Mouse (Mus musculus) MEL (cell line): ENCODE results near the gene Magi2. TPM values are rescaled to one million over a fixed set of nuclear protein-coding genes. Genes with fewer than 3 reads are reported as not detected.

Source experiments
- DNase-seq: peaks from one replicate; pipeline ENCODE4 v3.0.0; 2011; ENCODE audit warnings: low read depth, low spot score
- H3K27ac ChIP-seq: 2 replicates; pipeline ENCODE4 v1.5.1; 2012; ENCODE audit warnings: low read depth, mild to moderate bottlenecking, control low read depth, low read length, moderate library complexity; ENCODE audit not compliant: control insufficient read depth
- H3K27me3 ChIP-seq, 2 experiments: fragments of 150-350 bp in 1 of 2; sonication (generic) in 1 of 2; 2 replicates each; pipeline ENCODE4 v1.6.1; 2012; ENCODE audit warnings: low read length in 2 of 2, mild to moderate bottlenecking in 2 of 2, improper control_type of control experiment in 1 of 2, moderate library complexity in 1 of 2; ENCODE audit not compliant: insufficient read depth in 2 of 2, control insufficient read depth in 1 of 2
- H3K36me3 ChIP-seq, 2 experiments: 2 replicates each; pipeline ENCODE4 v1.6.1; 2012 to 2014; ENCODE audit warnings: low read length in 2 of 2, improper control_type of control experiment in 1 of 2, inconsistent platforms in 1 of 2, mild to moderate bottlenecking in 1 of 2; ENCODE audit not compliant: insufficient read depth in 2 of 2, control insufficient read depth in 1 of 2
- H3K4me1 ChIP-seq, 2 experiments: fragments of 150-350 bp in 1 of 2; sonication (generic) in 1 of 2; 2 replicates each; pipeline ENCODE4 v1.6.1; 2012; ENCODE audit warnings: low read length in 2 of 2, improper control_type of control experiment in 1 of 2, mild to moderate bottlenecking in 1 of 2; ENCODE audit not compliant: insufficient read depth in 2 of 2, control insufficient read depth in 1 of 2
- H3K4me3 ChIP-seq, 2 experiments: fragments of 150-350 bp in 1 of 2; sonication (generic) in 1 of 2; 2 replicates each; pipeline ENCODE4 v1.5.1; 2012; ENCODE audit warnings: low read depth in 2 of 2, low read length in 2 of 2, mild to moderate bottlenecking in 2 of 2, moderate library complexity in 2 of 2, control low read depth in 1 of 2, improper control_type of control experiment in 1 of 2; ENCODE audit not compliant: control insufficient read depth in 1 of 2, insufficient read depth in 1 of 2
- H3K79me2 ChIP-seq: 2 replicates; pipeline ENCODE4 v1.6.1; 2012; ENCODE audit warnings: mild to moderate bottlenecking, low read length, moderate library complexity; ENCODE audit not compliant: control insufficient read depth, poor library complexity, insufficient read depth
- H3K9ac ChIP-seq: 2 replicates; pipeline ENCODE4 v1.6.1; 2012; ENCODE audit warnings: low read depth, mild to moderate bottlenecking, control low read depth, low read length, moderate library complexity; ENCODE audit not compliant: control insufficient read depth, poor library complexity, severe bottlenecking
- H3K9me3 ChIP-seq: fragments of 150-350 bp; sonication (generic); replicated peaks from 2 replicates; pipeline ENCODE4 v1.6.1; 2012; ENCODE audit warnings: mild to moderate bottlenecking, low read length, improper control_type of control experiment, moderate library complexity; ENCODE audit not compliant: insufficient read depth
- BHLHE40 ChIP-seq: IDR thresholded peaks from 2 replicates; pipeline ENCODE4 v1.6.1; 2012; ENCODE audit warnings: low read depth, mild to moderate bottlenecking, inconsistent platforms, low read length, improper control_type of control experiment, borderline replicate concordance
- CTCF ChIP-seq, 3 experiments: IDR thresholded peaks in 2 of 3; conservative IDR thresholded peaks in 1 of 3; 2 replicates each; pipeline ENCODE4 v1.5.1; 2011 to 2012; ENCODE audit warnings: low read length in 3 of 3, low read depth in 2 of 3, mild to moderate bottlenecking in 2 of 3, improper control_type of control experiment in 1 of 3, inconsistent platforms in 1 of 3, mixed read lengths in 1 of 3, moderate library complexity in 1 of 3; ENCODE audit not compliant: control insufficient read depth in 1 of 3, insufficient read depth in 1 of 3, poor library complexity in 1 of 3, severe bottlenecking in 1 of 3
- E2F4 ChIP-seq: IDR thresholded peaks from 2 replicates; pipeline ENCODE4 v1.6.1; 2011; ENCODE audit warnings: low read depth, low read length, improper control_type of control experiment, borderline replicate concordance
- ELF1 ChIP-seq: IDR thresholded peaks from 2 replicates; pipeline ENCODE4 v1.6.1; 2014; ENCODE audit warnings: low read depth, mild to moderate bottlenecking, inconsistent platforms, low read length, improper control_type of control experiment, moderate library complexity
- ETS1 ChIP-seq: IDR thresholded peaks from 2 replicates; pipeline ENCODE4 v1.6.1; 2012; ENCODE audit warnings: low read depth, mild to moderate bottlenecking, inconsistent platforms, low read length, improper control_type of control experiment, moderate library complexity
- GABPA ChIP-seq: IDR thresholded peaks from 2 replicates; pipeline ENCODE4 v1.6.1; 2012; ENCODE audit warnings: low read depth, mild to moderate bottlenecking, inconsistent platforms, low read length, improper control_type of control experiment, moderate library complexity
- MEF2A ChIP-seq: IDR thresholded peaks from 2 replicates; pipeline ENCODE4 v1.6.1; 2014; ENCODE audit warnings: low read depth, mild to moderate bottlenecking, inconsistent platforms, low read length, improper control_type of control experiment; ENCODE audit not compliant: poor library complexity, insufficient replicate concordance, severe bottlenecking; ENCODE audit errors: extremely low read depth
- MXI1 ChIP-seq: IDR thresholded peaks from 2 replicates; pipeline ENCODE4 v1.6.1; 2011; ENCODE audit warnings: mild to moderate bottlenecking, low read depth, low read length, improper control_type of control experiment
- MYC ChIP-seq: IDR thresholded peaks from 2 replicates; pipeline ENCODE4 v1.6.1; 2011; ENCODE audit warnings: low read depth, mild to moderate bottlenecking, low read length, improper control_type of control experiment, moderate library complexity
- POLR2A ChIP-seq, 2 experiments: IDR thresholded peaks; 2 replicates each; pipeline ENCODE4 v1.6.1; 2011 to 2012; ENCODE audit warnings: low read length in 2 of 2, mild to moderate bottlenecking in 2 of 2, control low read depth in 1 of 2, improper control_type of control experiment in 1 of 2, low read depth in 1 of 2, moderate library complexity in 1 of 2; ENCODE audit not compliant: control insufficient read depth in 1 of 2, insufficient read depth in 1 of 2, poor library complexity in 1 of 2
- POLR2AphosphoS2 ChIP-seq: IDR thresholded peaks from 2 replicates; pipeline ENCODE4 v1.6.1; 2011; ENCODE audit warnings: low read length, improper control_type of control experiment
- POLR2AphosphoS5 ChIP-seq: IDR thresholded peaks from 2 replicates; pipeline ENCODE4 v1.6.1; 2012; ENCODE audit warnings: low read depth, borderline replicate concordance, mild to moderate bottlenecking, inconsistent platforms, low read length, moderate library complexity, mixed read lengths
- RAD21 ChIP-seq: IDR thresholded peaks from 2 replicates; pipeline ENCODE4 v1.6.1; 2011; ENCODE audit warnings: mild to moderate bottlenecking, low read depth, low read length, improper control_type of control experiment
- SMC3 ChIP-seq: IDR thresholded peaks from 2 replicates; pipeline ENCODE4 v1.6.1; 2011; ENCODE audit warnings: low read depth, low read length, improper control_type of control experiment
- TBP ChIP-seq: IDR thresholded peaks from 2 replicates; pipeline ENCODE4 v1.8.0; 2011; ENCODE audit warnings: low read depth, low read length, improper control_type of control experiment
- UBTF ChIP-seq: IDR thresholded peaks from 2 replicates; pipeline ENCODE4 v1.6.1; 2012; ENCODE audit warnings: low read depth, mild to moderate bottlenecking, inconsistent platforms, low read length, improper control_type of control experiment, moderate library complexity, borderline replicate concordance; ENCODE audit not compliant: insufficient read depth
- USF2 ChIP-seq, 2 experiments: IDR thresholded peaks; 2 replicates each; pipeline ENCODE4 v1.6.1; 2011 to 2012; ENCODE audit warnings: improper control_type of control experiment in 2 of 2, low read length in 2 of 2, borderline replicate concordance in 1 of 2, inconsistent platforms in 1 of 2, low read depth in 1 of 2, mild to moderate bottlenecking in 1 of 2; ENCODE audit not compliant: insufficient read depth in 1 of 2
- ZNF384 ChIP-seq: IDR thresholded peaks from 2 replicates; pipeline ENCODE4 v1.6.1; 2012; ENCODE audit warnings: low read depth, mild to moderate bottlenecking, inconsistent platforms, low read length, improper control_type of control experiment
- polyA plus RNA-seq, 2 experiments: library from polyadenylated mRNA; stranded (reverse) in 1 of 2; unstranded in 1 of 2; fragments of >175 nt in 1 of 2; fragments of >200 nt in 1 of 2; gene quantifications; 2 replicates each; pipeline versions ENCODE4 v1.2.1 to v1.2.4; 2012; ENCODE audit warnings: low replicate concordance in 2 of 2, low read depth in 1 of 2; ENCODE audit not compliant: insufficient read length in 2 of 2, insufficient read depth in 1 of 2, missing spikeins in 1 of 2
- total RNA-seq: library from RNA; depleted of rRNA; stranded (reverse); fragments of 300-350 nt; gene quantifications from 2 replicates; pipeline ENCODE4 v1.2.3, GENCODE M21; 2012

Gene Magi2
- total and polyA plus RNA-seq, 3 experiments: 0.46 to 0.47 TPM; not detected in 1

GRCm38 (mm10) chr5:20406626-20407025, 1179.8 kb downstream of the Magi2 start:
- TF ChIP-seq TBP (no peak), POLR2AphosphoS2 (no peak), MXI1 (no peak), ELF1 (no peak), POLR2A (IDR thresholded peaks at IDR 0.05; ENCODE audit: control insufficient read depth in 1 of 2, insufficient read depth in 1 of 2, low read depth in 1 of 2, low read length in 2 of 2, poor library complexity in 1 of 2) (no peak), MYC (no peak), RAD21 (no peak)
- Histone ChIP-seq H3K36me3 (no peaks in the 10 kb centered on the region), H3K9me3 (no peaks in the 10 kb centered on the region)

GRCm38 (mm10) chr5:20415320-20415719, 1188.5 kb downstream of the Magi2 start:
- no peaks in the 10 kb centered on the region for H3K9me3 ChIP-seq
- H3K4me3 ChIP-seq: no peak overlapping the region
- no peaks in the 10 kb centered on the region for H3K27me3 ChIP-seq
- no peaks in the 10 kb centered on the region for H3K79me2 ChIP-seq
- no peaks in the 10 kb centered on the region for H3K36me3 ChIP-seq
- no peak overlapping the region for H3K27ac ChIP-seq
- TF ChIP-seq CTCF (IDR thresholded peaks at IDR 0.05 in 2 of 3, conservative IDR thresholded peaks at IDR 0.05 in 1 of 3; ENCODE audit: control insufficient read depth in 1 of 3, insufficient read depth in 1 of 3, low read depth in 2 of 3, low read length in 3 of 3, poor library complexity in 1 of 3, severe bottlenecking in 1 of 3): no peak
- no peak for TF ChIP-seq ZNF384
- TF ChIP-seq USF2 (IDR thresholded peaks at IDR 0.05; ENCODE audit: borderline replicate concordance in 1 of 2, insufficient read depth in 1 of 2, low read depth in 1 of 2, low read length in 2 of 2): no peak
- TF ChIP-seq ETS1: no peak
- no peak for TF ChIP-seq SMC3
- TF ChIP-seq POLR2AphosphoS5: no peak
- no peak for TF ChIP-seq MEF2A
- no peak for TF ChIP-seq GABPA
- no peak for TF ChIP-seq UBTF
- TF ChIP-seq BHLHE40: no peak
- TF ChIP-seq E2F4: no peak
- no peak for DNase-seq
- no peak overlapping the region for H3K9ac ChIP-seq
- no peaks in the 10 kb centered on the region for H3K4me1 ChIP-seq

More at GRCm38 (mm10) chr5:20406626-20407025, 1179.8 kb downstream of the Magi2 start:
- no peaks in the 10 kb centered on the region for H3K27me3 ChIP-seq
- no peak overlapping the region for H3K9ac ChIP-seq
- H3K4me1 ChIP-seq: no peaks in the 10 kb centered on the region
- H3K27ac ChIP-seq: no peak overlapping the region
- no peak for DNase-seq
- H3K79me2 ChIP-seq: no peaks in the 10 kb centered on the region
- H3K4me3 ChIP-seq: no peak overlapping the region
